Mouse (Mus musculus): ENCODE data around the gene Olfr1513.

The Olfr1513 gene

DNA sequence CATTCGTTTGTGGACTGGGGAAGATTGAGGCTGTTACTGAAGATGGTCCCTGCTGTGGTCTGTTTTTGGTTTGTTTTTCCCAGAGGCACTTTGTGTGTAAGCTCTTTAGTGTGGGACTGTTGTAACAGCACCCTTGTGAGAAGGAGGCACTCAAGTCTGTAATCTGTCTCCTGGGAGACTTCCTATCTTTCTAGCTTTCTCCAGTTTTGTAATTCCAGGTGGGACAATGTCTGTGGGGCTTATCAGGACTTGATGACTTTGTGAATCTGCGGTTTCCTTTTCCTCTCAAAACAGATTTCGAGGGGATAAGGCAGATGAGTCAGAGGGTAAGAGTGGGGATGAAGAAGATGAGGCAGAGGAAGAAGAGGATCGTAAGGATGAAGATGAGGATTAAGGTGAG is at the start of gene Olfr1513:
Olfr1513 (minus strand) TSS at position 101 of the 400 bp plus-strand sequence.
- DNase-seq (ENCODE audit: low spot score): no peak

GRCm38 (mm10) chr14:52397279-52397678 is 41.1 kb upstream of the Olfr1513 start, which contains the start of gene Olfr1511:
TSS of gene Olfr1511 (minus strand) at chr14:52397379.
- no peak for DNase-seq (ENCODE audit: low spot score)

DNA sequence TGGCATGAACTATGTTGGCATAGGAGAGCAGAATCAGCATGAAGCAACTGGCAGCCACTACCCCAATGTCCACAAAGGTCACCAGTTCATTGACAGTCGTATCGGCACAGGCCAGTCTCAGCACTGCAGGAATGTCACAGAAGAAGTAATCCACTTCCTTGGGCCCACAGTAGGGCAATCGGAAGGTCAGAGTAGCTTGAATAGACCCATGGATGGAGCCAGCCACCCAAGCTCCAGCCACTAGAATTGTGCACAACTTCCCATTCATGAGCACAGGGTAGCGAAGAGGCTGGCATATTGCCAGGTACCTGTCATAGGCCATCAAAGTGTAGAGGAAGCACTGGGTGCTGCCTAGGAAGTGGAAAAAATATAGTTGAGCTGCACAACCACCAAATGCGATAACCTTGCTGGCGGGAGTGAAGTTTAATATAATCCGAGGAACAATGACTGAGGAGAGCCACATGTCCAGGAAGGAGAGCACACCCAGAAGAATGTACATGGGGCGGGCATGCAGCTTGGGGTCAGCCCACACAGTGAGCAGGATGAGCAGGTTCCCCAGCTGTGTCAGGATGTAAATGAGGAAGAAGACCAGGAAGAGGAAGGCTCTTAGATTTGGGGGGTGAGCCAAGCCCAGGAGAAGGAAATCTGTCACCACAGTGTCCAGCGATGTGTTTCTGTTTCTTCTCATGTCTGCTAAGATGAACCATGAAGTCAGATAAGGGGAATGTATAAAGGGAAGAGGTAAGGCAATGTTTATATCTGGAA is 34.1 kb upstream of the Olfr1513 start:
- DNase-seq (ENCODE audit: low spot score): peak; percentile 3

- no peak for DNase-seq (ENCODE audit: low spot score)
Measured at GRCm38 (mm10) chr14:52379068-52379467, 22.9 kb upstream of the Olfr1513 start, which contains the start of gene Olfr1512. TSS of gene Olfr1512 (minus strand) at chr14:52379168.

DNA sequence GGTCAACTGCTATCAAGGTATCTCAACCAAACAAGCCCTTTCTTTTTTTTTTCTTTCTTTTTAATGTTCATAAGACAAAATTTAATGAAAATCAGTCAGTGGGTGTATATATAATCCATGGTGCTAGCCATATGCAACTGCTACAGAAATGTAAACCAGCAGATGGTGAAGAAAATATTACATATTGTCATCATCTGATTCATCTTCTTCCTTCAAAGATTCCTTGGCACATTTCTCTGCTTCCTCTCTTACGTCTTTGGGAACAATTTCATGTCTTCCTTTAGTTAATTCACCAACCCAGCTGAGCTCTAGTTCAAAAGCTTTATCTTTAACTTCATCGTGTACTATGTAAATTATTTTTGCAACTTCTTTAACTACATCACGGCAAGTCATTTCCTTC is 12.5 kb upstream of the Olfr1513 start:
- no peak for DNase-seq (ENCODE audit: low spot score)

- DNase-seq (ENCODE audit: low spot score): no peak
Measured at GRCm38 (mm10) chr14:52339512-52339852, 16.7 kb downstream of the Olfr1513 start.

DNA sequence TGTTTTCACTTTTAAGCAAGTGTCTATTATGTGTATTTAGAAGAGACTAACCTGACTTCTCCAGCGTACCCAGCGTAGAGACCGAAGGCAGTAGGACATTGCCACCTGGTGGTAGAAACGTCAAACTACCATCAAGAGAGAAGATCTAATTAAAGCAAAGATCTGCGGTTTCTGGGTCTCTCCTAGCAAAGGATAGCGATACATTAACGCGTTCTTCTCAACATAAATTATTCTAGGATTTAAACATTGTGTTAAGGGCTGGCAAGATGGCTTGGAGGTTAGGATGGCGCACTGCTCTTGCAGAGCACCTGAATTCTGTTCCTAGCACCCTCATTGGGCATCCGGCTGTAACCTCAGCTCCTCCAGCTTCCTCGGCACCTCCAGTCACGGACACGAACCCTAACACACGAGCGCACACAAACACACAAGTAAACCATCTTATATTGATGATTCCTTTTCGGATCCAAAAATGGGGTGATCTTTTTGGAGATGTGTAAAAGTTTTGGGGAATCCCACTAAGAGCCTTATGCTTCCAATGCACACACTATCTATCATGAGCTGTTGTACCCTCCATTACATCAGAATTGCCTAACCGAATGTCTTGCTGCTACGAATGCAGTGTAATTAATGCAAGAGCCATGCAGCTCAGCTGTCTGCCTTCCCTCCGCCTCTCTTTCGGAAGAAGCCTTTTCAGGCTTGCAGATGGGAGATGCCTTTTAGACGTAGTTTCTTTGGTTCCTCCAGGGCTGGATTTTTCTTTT is 17.3 kb downstream of the Olfr1513 start:
- peak; percentile 72 for DNase-seq (ENCODE audit: low spot score)

- no peak for DNase-seq (ENCODE audit: low spot score)
Measured at GRCm38 (mm10) chr14:52332171-52332570, 24.0 kb downstream of the Olfr1513 start.

GRCm38 (mm10) chr14:52331069-52331750 is 25.0 kb downstream of the Olfr1513 start:
- no peak for DNase-seq (ENCODE audit: low spot score)

DNA sequence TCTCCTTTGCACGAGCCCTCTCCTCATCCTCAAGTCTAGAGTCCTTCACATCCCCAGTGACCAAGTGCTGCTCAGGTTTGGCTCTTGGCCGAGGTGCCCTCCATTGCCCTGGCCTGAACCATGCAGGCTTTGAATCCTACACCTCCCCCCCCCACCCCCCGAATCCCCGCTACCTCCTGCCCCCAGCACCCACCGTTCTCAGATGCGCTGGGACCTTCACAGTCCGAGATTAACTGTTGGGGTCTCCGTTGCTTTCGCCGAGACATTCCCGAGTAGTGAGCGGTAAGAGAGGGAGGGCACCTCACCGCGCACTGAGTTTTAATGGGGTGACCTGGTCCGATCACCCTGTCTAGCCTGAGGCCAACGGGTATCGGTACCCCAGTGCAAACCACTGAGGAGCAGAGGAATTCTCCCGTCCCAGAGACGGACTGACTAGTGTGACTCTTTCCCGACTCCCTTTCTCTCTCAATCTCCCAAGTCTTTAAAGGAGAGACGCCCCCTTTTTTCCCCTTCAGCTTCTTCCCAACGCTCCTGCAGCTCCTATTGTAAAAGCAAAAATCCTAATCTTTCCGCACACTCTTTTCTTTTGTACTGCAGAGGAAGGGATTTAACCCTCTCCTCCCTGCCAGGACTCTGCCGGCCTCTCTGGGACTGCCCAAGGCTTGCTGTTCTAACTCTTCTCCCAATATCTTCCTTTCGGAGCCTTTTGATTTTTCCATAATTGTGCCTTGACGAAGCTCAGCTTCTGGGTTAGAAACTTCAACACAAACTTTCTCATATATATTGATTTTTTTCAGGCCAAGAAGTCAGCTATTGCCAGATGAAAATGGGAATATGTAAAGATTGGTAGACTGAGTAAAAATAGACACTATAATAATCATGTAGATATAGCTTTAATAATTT is 28.0 kb downstream of the Olfr1513 start, which contains the start of gene Sall2:
Sall2 (minus strand) TSS at position 853 of the 903 bp plus-strand sequence.
- no peak for DNase-seq (ENCODE audit: low spot score)

- no peak for DNase-seq (ENCODE audit: low spot score)
Measured at GRCm38 (mm10) chr14:52327375-52327901, 28.8 kb downstream of the Olfr1513 start.

DNA sequence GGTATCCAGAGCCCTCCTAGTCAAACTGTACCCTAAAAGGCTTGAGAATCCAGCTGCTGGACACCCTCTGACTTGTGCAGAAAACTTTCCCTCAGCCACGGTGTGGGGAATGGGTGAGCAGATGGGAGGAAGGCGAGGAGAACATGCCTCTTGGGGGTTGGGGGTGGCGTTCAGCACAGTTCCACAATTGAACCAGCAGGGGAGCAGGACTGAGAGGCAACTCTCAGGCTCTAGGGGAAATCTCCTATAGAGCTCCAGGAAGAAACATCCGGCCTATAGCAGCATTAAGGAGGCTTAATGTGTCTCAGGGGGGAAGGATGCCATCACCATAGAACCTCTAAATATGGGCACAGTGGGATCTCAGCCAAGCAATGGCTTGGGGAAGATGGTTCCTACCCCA is 30.3 kb downstream of the Olfr1513 start:
- no peak for DNase-seq (ENCODE audit: low spot score)

- DNase-seq (ENCODE audit: low spot score): no peak
Measured at GRCm38 (mm10) chr14:52319361-52319760, 36.8 kb downstream of the Olfr1513 start.

DNA sequence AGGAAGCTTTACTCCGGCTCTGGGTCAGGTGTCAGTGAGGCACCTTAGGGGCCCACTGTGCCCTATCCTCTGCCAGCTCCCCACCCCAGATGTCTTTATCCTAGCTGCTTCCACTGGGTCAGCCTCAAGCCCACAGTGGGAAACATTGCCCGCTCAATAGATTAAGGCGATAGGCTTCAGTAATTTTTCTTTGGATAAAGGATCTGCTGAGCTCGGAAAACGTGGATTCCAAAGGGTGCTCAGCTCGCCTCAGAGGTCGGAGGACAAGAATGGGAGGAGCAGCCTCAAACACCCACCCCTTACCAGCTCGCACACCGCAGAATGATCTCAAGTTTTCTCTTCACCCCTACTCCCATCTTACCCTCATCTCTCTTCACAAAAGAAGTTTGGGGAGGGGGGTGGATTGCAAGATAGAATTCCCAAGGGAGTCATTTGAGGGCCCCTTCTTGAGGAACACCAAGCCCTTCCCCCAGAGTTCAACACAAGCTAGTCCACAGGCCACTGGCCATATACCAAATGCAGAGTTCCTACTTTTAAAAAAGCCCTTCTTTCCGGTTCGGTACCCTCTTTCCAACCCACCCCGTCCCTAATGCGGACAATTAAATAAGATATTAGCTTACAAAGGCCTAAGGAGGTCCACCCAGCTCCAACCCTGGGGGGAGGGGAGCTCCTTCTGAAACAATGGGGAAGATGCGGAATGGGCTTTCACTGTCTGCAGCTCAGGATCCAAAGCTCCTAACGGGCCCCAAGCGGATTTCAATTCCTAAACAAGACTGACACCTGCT is 39.6 kb downstream of the Olfr1513 start:
- DNase-seq (ENCODE audit: low spot score): no peak

DNA sequence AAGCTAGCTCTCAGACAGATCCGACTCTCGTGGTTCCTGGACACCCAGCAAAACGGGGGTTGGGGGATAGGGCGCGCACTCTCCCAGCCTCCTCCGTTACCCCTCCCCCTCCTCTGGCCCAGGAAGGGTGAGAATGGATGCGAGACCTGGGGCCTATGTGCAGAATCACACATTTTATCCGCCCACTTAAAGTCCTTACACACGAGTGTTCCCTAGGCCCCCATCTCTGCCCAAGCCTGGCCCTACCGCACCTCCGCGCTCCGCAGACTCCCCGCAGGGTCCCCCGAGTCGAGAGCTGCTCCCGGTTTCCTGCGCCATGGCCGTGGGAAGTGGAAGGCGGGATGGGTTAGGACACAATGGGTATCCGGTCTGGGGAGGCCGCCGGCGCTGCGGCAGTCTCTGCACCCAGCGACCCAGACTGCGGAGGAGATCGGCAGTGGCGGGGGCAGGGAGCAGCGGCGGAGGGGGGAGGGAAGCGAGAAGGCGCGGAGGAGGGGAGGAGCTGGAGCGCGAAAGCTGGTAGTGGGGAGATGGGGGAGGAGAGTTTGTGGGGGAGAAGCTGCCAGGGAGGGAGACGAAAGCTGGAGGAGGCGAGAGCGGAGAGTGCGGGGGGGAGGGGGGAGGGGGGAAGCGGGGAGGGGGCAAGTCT is 40.3 kb downstream of the Olfr1513 start:
- peak; percentile 46 for DNase-seq (ENCODE audit: low spot score)

GRCm38 (mm10) chr14:52315283-52315780 is 40.9 kb downstream of the Olfr1513 start:
- no peak for DNase-seq (ENCODE audit: low spot score)

DNA sequence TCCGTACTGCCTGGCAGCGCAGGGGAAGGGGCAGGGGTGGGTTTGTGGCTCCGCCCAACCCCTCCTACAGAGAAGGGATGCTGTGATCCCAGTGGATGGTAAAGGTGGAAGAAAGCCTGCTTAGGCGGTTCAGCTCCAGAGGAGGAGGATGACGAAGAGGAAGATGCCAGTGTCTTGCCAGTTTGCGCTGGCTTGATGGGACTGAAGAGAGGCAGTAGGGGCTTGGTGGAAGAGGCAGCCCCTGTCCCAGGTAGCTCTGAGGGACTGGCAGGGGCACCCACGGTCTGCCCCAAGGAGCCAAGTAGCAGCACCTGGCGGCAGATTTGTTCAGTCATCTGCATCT is 41.4 kb downstream of the Olfr1513 start:
- DNase-seq (ENCODE audit: low spot score): no peak

GRCm38 (mm10) chr14:52313931-52314807 is 42.0 kb downstream of the Olfr1513 start:
- DNase-seq (ENCODE audit: low spot score): no peak

GRCm38 (mm10) chr14:52310906-52311305 is 45.3 kb downstream of the Olfr1513 start:
- DNase-seq (ENCODE audit: low spot score): no peak

Data from T-cell, adult 2 months (primary cell).